Mouse (Mus musculus) kidney, adult 9 months (tissue): ENCODE data around the gene Gm29133.

Experiments
- DNase-seq: peaks from one replicate; pipeline ENCODE4 v3.0.0; 2022

Gm29133 gene

DNA sequence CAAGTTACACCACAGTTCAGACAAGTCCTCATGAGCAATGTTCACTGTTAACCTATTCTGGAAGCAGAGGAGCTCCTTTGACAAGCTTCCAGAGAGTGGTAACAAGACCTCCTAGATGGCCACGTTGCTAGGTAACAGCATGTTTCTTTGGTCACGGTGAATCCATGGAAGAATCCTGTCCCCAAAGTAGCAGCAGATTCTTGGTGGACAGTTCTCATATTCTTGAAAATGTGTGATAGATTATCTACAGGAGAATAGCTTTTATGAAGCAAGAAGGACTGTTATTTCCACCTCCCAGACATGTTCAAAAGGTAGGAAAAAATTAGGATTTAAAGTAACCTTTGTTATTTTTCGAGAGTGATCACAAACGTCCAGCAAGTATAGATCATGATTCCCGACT is at the start of gene Gm29133:
TSS of gene Gm29133 (plus strand) at position 301 of the 400 bp plus-strand sequence.
- no peak for DNase-seq

DNA sequence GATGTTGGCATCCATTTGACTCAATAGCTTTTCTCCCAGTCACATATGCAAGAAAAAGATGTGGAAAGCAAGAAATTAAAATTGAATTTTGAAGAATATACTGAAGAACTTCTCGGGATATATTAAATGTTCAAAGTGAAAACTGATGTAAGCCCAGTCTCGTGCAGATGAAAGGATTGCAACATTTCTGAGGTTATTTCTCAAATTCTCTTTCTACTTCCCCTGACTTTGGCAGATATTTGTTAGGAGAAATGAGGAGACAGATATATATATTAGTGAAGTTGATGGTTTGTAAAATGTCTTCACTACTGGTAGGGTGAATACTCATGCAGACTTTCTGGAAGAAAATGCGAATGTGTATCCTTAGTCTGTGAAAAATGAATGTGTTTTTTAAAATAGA is 48.9 kb upstream of the Gm29133 start:
- DNase-seq: no peak

- DNase-seq: no peak
Observed at GRCm38 (mm10) chr3:75701336-75701735, 46.7 kb upstream of the Gm29133 start.

DNA sequence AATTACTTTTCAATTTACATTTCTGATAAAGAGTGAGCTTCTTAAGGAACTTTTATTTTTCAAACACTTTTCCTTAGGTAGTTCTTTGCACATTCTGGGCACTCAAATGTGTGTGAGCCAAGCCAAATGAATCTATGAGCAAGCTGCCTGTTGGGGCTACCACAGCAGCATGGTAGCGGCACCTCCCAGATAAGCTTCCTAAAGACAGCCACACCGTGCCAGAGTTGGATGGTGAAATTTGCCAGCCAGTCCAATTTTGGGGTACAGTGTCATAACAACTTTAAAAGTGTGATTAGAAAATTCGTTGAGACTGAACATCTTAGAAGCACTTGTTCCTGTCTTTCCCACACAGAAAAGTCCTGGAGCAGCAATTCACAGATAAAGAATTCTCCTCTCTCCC is 41.5 kb upstream of the Gm29133 start:
- DNase-seq: no peak

- DNase-seq: no peak
Observed at GRCm38 (mm10) chr3:75713678-75714295, 34.2 kb upstream of the Gm29133 start.

DNA sequence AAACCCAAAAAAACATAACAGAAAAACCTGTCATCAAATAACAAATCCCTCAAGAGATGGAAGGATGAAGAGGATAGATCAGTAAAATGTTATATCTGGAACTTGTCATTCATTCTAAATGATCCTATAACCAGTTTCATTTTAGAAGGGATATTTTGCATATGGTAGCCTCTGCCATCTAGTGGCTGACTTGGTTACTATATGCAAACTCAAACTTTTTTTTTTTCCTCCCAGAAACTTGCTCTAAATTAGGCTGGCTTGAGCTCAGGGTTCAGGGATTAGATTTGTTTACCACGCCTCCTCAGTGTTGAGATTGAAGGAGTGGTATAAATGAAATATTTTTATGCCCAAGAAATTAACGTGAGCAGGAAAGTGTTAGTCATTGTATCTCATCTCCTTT is 27.3 kb upstream of the Gm29133 start:
- DNase-seq: peak; percentile 32

DNA sequence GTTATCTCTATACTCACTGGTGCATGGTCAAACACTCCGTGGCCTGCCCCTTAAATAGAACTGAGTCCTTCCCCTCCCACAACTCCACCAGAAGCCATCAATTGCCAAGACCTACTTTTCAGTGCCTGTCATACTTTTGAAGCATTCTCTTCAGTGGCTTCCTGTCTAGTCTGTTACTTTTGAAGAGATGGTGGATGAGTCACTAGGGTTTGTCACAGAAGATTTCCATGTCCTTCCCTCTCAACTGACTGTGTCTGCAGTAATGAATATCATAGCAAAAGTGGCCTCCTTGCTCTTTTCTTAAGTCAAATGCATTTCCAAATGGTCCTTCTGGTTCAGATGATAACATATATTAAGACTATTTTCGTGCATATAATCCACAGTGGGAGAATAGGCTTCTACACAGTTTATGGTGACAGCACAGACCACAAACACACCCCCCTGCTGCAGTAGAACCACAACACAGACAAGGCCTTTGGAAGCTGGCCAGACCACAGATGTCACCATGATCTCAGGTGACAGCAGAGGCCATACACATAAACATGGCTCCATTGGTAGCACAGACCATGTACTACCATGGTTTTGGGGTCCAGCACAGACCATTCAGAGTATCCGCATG is 16.9 kb upstream of the Gm29133 start:
- no peak for DNase-seq

GRCm38 (mm10) chr3:75743664-75744437 is 4.1 kb upstream of the Gm29133 start:
- no peak for DNase-seq

- DNase-seq: no peak
Observed at GRCm38 (mm10) chr3:75745343-75745742, 2.7 kb upstream of the Gm29133 start.

- no peak for DNase-seq
Observed at GRCm38 (mm10) chr3:75763351-75763750, 15.4 kb downstream of the Gm29133 start.

DNA sequence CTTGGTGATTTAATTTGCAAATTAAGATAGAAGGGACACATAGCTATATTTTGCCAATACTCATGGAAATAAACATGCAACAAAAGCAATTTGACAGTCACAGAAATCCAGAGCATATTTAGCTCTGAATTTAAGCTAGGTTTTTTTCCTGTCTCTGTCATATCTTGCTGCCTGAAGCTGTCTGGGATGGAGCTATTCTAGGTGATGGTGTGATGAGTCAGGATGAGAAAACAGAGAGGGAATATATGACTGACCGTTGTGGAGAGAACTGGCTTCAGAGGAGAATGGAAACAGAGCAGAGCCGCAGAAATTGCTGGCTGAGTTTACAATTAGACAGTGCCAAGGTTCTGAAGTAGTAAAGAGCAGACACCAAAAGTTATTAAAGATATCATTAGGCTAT is 26.3 kb downstream of the Gm29133 start:
- DNase-seq: no peak

DNA sequence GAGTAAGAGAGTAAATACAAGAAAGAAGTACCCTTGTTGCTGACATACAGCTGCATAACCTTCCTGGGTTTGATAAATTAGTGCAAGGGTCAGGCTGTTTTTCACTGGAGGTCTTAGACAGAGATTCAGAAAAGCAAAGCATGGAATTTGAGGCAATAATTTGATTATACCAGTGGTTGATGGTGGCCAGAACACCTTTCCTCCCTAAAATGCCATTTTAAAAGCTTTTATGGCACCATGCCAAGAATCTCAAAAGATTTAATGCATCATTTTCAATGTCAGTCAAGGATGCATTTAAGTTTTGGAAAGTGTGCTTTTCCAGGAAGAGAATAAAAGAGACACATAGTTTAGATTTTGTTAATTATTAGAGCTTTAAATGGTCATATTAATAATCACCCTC is 60.0 kb downstream of the Gm29133 start:
- DNase-seq: no peak

- DNase-seq: no peak
Observed at GRCm38 (mm10) chr3:75823934-75824333, 75.9 kb downstream of the Gm29133 start.

GRCm38 (mm10) chr3:75824458-75824857 is 76.5 kb downstream of the Gm29133 start:
- DNase-seq: no peak

DNA sequence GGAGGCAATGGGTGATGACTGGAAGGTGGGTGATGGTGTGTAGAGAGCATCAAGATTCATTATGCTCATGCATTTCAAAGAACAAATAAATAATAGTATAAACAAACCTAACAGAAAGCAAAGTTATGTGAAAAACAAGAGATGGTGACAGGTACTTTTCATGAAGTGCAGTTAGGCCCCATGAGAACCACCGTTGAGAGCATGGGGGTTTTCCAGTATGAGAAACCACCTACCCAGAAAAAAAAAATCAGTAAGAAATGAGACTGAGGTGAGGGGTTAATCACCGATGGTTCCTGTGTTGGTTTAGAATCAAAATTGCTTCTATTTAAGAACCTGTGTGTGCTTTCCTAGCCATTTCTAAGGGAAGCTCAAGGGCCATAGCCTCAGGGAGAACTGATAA is 86.8 kb downstream of the Gm29133 start:
- no peak for DNase-seq

DNA sequence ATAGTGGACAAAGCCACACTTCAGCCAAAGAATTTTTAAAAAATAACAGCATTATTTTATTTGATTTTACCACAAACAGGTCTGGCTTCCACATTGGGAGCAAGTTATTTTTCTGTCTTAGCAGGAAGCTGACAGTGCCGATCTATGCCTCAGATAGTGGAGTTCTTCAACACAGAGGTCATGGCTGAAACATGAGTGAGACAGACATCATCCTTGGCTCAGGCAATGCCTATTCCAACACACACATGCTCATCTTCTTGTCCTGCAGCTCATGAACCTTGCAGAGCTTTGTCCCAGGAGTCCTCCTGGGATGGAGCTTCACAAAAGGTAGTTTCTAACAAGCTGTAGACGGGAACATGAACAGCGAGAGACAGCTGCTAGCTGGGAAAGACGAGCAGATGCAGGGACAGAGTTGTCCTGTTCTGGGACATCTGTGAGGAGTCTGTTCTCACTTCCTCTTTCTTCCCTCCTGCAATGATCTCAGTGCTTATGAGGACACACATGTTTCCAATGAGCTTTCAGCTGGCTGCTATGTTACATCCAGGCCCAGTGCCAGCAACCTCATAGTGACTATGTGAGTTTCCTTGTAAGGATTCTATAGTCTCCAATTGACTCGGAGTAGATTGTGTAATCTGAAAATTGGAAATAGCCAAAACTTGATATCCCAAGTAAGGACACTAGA is 87.4 kb downstream of the Gm29133 start:
- peak; percentile 7 for DNase-seq
